Mouse (Mus musculus): ENCODE results near the gene Cyth1. TPM values are rescaled to one million over a fixed set of nuclear protein-coding genes. Genes with fewer than 3 reads are reported as not detected.

Gene Cyth1
- total and polyA plus RNA-seq, 3 experiments, result 30.7 to 56.0 (median 54.1) TPM

GRCm38 (mm10) chr11:118151423-118152180 lies 96.8 kb downstream of the Cyth1 start:
- Histone ChIP-seq H3K4me3 (no peak overlapping the region), H3K27ac (peak overlapping the region; percentile 45), H3K9ac (ENCODE audit: low read depth, low read length) (no peak overlapping the region), H3K4me1 (ENCODE audit: control insufficient read depth, insufficient read depth, low read length) (peaks cover 4% of the 10 kb centered on the region), H3K27me3 (ENCODE audit: control insufficient read depth, insufficient read depth, low read length) (no peaks in the 10 kb centered on the region), H3K79me2 (replicated peaks; ENCODE audit: control insufficient read depth, insufficient read depth, low read length) (no peaks in the 10 kb centered on the region), H3K36me3 (ENCODE audit: control insufficient read depth, insufficient read depth, low read length) (no peaks in the 10 kb centered on the region)
- 75% methylated on average over 5 of the region's 5 CpGs for WGBS
- DNase-seq, result no peak
- no peak for TF ChIP-seq EP300 (IDR thresholded peaks at IDR 0.05; ENCODE audit: insufficient read depth, low read depth, low read length)
- TF ChIP-seq POLR2A (IDR thresholded peaks at IDR 0.05; ENCODE audit: insufficient read depth, low read depth, low read length), result no peak
- TF ChIP-seq CTCF (IDR thresholded peaks at IDR 0.05), result peak; percentile 41
- intact Hi-C loops (cut with DNase I), result no loop called here

DNA sequence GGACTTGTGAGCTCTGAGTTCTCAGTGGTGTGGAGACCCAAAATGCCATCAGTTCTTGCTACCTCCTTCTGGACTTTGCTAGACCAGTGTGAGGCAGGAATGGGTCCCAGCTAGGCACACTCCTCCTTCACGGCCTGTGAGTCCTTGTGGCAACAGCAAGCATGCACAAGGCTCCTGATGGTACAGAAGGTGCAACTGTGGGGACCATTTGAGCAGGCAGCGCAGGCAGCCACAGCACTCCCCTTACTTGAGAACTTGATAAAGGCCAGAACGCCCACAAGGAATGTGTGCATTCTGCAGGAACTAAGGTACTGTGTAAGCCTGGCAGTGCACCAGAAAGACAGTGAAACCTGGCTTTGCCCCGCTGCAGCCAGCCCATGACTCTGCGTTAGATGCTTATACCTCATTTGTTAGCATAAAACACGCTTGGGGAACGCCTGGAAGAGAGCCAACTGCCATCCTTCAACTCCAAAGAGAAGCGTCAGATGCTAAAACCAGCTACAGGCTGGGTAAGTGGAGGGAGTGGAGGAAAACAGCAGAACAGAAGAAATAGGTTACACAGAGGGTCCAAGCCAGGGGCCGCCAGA lies 98.2 kb downstream of the Cyth1 start:
- Histone ChIP-seq H3K27ac (no peak overlapping the region), H3K79me2 (replicated peaks; ENCODE audit: control insufficient read depth, insufficient read depth, low read length) (no peaks in the 10 kb centered on the region), H3K36me3 (ENCODE audit: control insufficient read depth, insufficient read depth, low read length) (no peaks in the 10 kb centered on the region), H3K4me3 (no peak overlapping the region), H3K9ac (ENCODE audit: low read depth, low read length) (no peak overlapping the region), H3K4me1 (ENCODE audit: control insufficient read depth, insufficient read depth, low read length) (peaks cover 9% of the 10 kb centered on the region), H3K27me3 (ENCODE audit: control insufficient read depth, insufficient read depth, low read length) (no peaks in the 10 kb centered on the region)
- no peak for TF ChIP-seq POLR2A (IDR thresholded peaks at IDR 0.05; ENCODE audit: insufficient read depth, low read depth, low read length)
- TF ChIP-seq EP300 (IDR thresholded peaks at IDR 0.05; ENCODE audit: insufficient read depth, low read depth, low read length), result no peak
- TF ChIP-seq CTCF (IDR thresholded peaks at IDR 0.05), result no peak
- no peak for DNase-seq
- WGBS, result 57% methylated on average over 9 of the region's 9 CpGs
- intact Hi-C loops (cut with DNase I), result no loop called here

DNA sequence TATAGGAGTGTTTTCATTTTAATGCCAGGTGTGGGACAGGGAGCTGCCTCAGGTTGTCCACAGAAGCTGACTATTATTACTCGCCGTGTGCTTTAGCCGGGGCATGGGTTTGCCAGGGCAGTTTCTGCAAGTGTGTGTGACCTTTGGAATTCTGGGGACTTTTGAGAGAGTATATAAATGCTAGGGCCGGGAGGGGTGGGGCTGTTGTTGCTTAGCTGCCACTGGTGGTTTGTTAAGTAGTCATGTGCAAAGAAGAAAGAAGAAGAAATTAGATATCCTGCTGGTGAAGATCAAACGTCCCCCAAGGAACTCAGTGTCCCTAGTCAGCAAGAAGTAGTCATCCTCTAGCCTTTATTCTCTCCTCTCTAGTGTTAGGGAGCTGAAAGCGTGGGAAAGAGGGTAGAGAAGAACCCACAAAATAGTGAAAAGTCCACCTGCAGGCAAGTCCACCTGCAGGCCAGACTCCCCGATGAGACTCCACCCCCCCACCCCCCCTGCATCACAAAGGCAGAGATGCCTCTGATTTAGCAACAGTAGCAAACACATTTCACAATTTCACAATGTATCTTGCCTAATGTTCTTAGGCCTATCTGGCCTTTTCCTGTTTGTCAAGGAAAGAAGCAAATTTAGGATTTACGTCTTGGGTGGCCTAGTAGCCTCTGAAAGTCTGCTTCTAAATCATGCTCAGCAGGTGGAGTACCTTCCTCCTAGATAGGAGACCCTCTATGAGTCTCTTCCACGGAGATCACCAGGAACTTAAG lies 100.3 kb downstream of the Cyth1 start:
- Histone ChIP-seq H3K4me1 (ENCODE audit: control insufficient read depth, insufficient read depth, low read length) (peaks cover 17% of the 10 kb centered on the region), H3K4me3 (no peak overlapping the region), H3K27ac (no peak overlapping the region; the same call in 1 of the 2 replicates), H3K9ac (ENCODE audit: low read depth, low read length) (no peak overlapping the region), H3K27me3 (ENCODE audit: control insufficient read depth, insufficient read depth, low read length) (no peaks in the 10 kb centered on the region), H3K79me2 (replicated peaks; ENCODE audit: control insufficient read depth, insufficient read depth, low read length) (no peaks in the 10 kb centered on the region), H3K36me3 (ENCODE audit: control insufficient read depth, insufficient read depth, low read length) (no peaks in the 10 kb centered on the region)
- 69% methylated on average over 9 of the region's 9 CpGs for WGBS
- no peak for DNase-seq
- TF ChIP-seq CTCF (IDR thresholded peaks at IDR 0.05), result no peak
- intact Hi-C loops (cut with DNase I), result loop anchor here (5.0 kb wide), 1 partner anchor 74 kb away; no protein-coding TSS in a partner anchor

GRCm38 (mm10) chr11:118146446-118146845 lies 101.9 kb downstream of the Cyth1 start:
- TF ChIP-seq CTCF (IDR thresholded peaks at IDR 0.05), result no peak
- TF ChIP-seq POLR2A (IDR thresholded peaks at IDR 0.05; ENCODE audit: insufficient read depth, low read depth, low read length), result no peak
- no peak for TF ChIP-seq EP300 (IDR thresholded peaks at IDR 0.05; ENCODE audit: insufficient read depth, low read depth, low read length)
- intact Hi-C loops (cut with DNase I), result loop anchor here (5.0 kb wide), 1 partner anchor 76 kb away; no protein-coding TSS in a partner anchor
- DNase-seq, result peak in 1 of 2 experiments; percentile 41
- Histone ChIP-seq H3K79me2 (replicated peaks; ENCODE audit: control insufficient read depth, insufficient read depth, low read length) (no peaks in the 10 kb centered on the region), H3K4me3 (peak overlapping the region; percentile 47), H3K4me1 (ENCODE audit: control insufficient read depth, insufficient read depth, low read length) (peaks cover 17% of the 10 kb centered on the region), H3K36me3 (ENCODE audit: control insufficient read depth, insufficient read depth, low read length) (no peaks in the 10 kb centered on the region), H3K27me3 (ENCODE audit: control insufficient read depth, insufficient read depth, low read length) (no peaks in the 10 kb centered on the region), H3K27ac (peak overlapping the region; percentile 92), H3K9ac (ENCODE audit: low read depth, low read length) (peak overlapping the region; percentile 71)
- WGBS, result 86% methylated on average over 10 of the region's 10 CpGs

- intact Hi-C loops (cut with DNase I), result loop anchor here (5.0 kb wide), 1 partner anchor 76 kb away; no protein-coding TSS in a partner anchor
- peaks cover 16% of the 10 kb centered on the region for H3K4me1 ChIP-seq (ENCODE audit: control insufficient read depth, insufficient read depth, low read length)
- H3K9ac ChIP-seq (ENCODE audit: low read depth, low read length), result peak overlapping the region; percentile 71
Observed at GRCm38 (mm10) chr11:118145771-118146351, 102.5 kb downstream of the Cyth1 start.

More at GRCm38 (mm10) chr11:118145771-118146351, 102.5 kb downstream of the Cyth1 start:
- Histone ChIP-seq H3K79me2 (replicated peaks; ENCODE audit: control insufficient read depth, insufficient read depth, low read length) (no peaks in the 10 kb centered on the region), H3K36me3 (ENCODE audit: control insufficient read depth, insufficient read depth, low read length) (no peaks in the 10 kb centered on the region), H3K4me3 (peak overlapping the region; percentile 47), H3K27me3 (ENCODE audit: control insufficient read depth, insufficient read depth, low read length) (no peaks in the 10 kb centered on the region), H3K27ac (peak overlapping the region; percentile 92)
- DNase-seq, result peak; percentile 79 to 87
- WGBS, result 34% methylated on average over 16 of the region's 16 CpGs
- TF ChIP-seq CTCF (IDR thresholded peaks at IDR 0.05), result no peak
- peak; percentile 98 for TF ChIP-seq POLR2A (IDR thresholded peaks at IDR 0.05; ENCODE audit: insufficient read depth, low read depth, low read length)
- peak; percentile 100 for TF ChIP-seq EP300 (IDR thresholded peaks at IDR 0.05; ENCODE audit: insufficient read depth, low read depth, low read length)
